Mouse (Mus musculus): Measurements from ENCODE around the gene Tmem117. TPM values are rescaled to one million over a fixed set of nuclear protein-coding genes. Genes with fewer than 3 reads are reported as not detected.
A peak's percentile ranks its signal among the peaks of the same experiment; 100 is the strongest.

Tmem117 gene
- polyA plus RNA-seq, 1 experiment from 2014 or later: 8.6 TPM

DNA sequence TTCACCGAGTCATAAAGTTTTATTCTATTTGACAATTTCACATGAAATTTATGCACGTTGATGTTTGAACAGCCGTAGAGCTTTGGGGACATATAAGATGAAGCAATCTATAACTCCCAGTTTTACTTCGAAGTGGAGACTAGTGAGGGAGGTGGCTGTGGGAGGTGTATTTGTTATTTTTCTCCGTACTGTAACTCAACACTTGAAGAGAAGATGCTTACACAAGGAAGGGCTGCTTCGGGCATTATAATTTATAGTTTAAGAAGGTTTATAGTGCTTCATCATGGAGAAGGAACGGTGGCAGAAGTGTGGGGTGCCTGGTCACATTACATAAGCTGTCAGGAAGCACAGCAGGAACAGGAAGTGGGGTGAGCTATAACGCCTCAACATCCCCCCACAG lies 164.4 kb downstream of the Tmem117 start:
- no peak overlapping the region for H3K27ac ChIP-seq (replicated peaks)
- H3K4me2 ChIP-seq: no peak overlapping the region
- no peak for ATAC-seq (ENCODE audit: low read depth)
- WGBS: 85% methylated on average over 8 of the region's 8 CpGs
- H3K4me3 ChIP-seq: no peak overlapping the region
- no peaks in the 10 kb centered on the region for H3K9me3 ChIP-seq
- no peak overlapping the region for H3K9ac ChIP-seq
- H3K27me3 ChIP-seq: no peaks in the 10 kb centered on the region
- no peaks in the 10 kb centered on the region for H3K36me3 ChIP-seq
- H3K4me1 ChIP-seq (replicated peaks): peaks cover 8% of the 10 kb centered on the region; the same call in 1 of the 2 replicates

- Histone ChIP-seq H3K36me3 (no peaks in the 10 kb centered on the region), H3K4me3 (no peak overlapping the region), H3K4me1 (replicated peaks) (peaks cover 8% of the 10 kb centered on the region; the same call in 1 of the 2 replicates), H3K27ac (replicated peaks) (no peak overlapping the region), H3K27me3 (peaks cover 3% of the 10 kb centered on the region; the same call in 1 of the 2 replicates), H3K9me3 (no peaks in the 10 kb centered on the region), H3K4me2 (no peak overlapping the region), H3K9ac (no peak overlapping the region)
- WGBS: 45% methylated on average over 4 of the region's 4 CpGs
- peak; percentile 43; the same call in 1 of the 2 replicates for ATAC-seq (ENCODE audit: low read depth)
Observed at GRCm38 (mm10) chr15:94795484-94795883, 166.5 kb downstream of the Tmem117 start.

DNA sequence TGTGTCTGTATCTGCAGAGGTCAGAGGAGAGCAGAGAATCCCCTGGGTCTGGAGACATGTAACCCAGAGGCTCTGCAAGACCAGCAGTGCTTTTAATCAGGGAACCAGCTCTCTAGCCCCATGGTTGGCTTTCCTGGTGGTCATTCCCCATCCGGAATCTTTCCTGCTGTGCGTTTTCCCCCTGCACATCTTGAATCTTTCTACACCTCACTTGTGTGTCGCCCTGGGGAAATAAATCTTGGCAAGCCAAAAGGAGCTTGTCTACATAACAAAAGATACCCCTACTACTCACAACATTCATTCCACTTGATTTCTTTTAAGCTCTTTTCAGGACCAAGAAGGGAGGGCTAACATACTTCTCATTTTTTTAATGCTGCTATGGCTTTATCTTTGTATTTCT lies 169.2 kb downstream of the Tmem117 start:
- H3K4me1 ChIP-seq (replicated peaks): peaks cover 12% of the 10 kb centered on the region; the same call in 1 of the 2 replicates
- 11% methylated on average over 3 of the region's 3 CpGs for WGBS
- no peak overlapping the region for H3K27ac ChIP-seq (replicated peaks)

DNA sequence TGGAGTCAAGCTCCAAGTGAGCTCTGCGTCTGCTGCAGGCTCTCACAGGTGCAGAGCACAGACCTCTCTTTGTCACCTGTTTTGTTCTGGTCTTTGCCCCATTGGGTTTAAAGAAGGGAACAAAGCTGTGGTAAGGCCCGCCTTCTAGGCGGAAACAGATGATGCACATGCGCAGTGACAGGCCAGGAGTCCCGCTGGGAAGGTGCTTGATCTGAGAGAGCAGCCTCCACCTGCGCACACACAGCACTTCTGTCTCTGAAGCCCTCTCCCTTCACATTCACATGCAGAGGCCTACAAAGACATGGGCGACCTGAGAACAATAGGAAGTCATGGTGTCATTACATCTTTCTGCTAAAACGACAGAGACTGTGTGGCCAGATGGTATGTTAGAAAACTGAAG lies 172.4 kb downstream of the Tmem117 start:
- 62% methylated on average over 8 of the region's 8 CpGs for WGBS
- H3K27me3 ChIP-seq: peaks cover 3% of the 10 kb centered on the region; the same call in 1 of the 2 replicates
- H3K9ac ChIP-seq: no peak overlapping the region
- no peak overlapping the region for H3K4me3 ChIP-seq
- H3K9me3 ChIP-seq: no peaks in the 10 kb centered on the region
- H3K4me2 ChIP-seq: no peak overlapping the region
- ATAC-seq (ENCODE audit: low read depth): no peak
- H3K4me1 ChIP-seq (replicated peaks): peaks cover 19% of the 10 kb centered on the region
- H3K27ac ChIP-seq (replicated peaks): no peak overlapping the region
- no peaks in the 10 kb centered on the region for H3K36me3 ChIP-seq

More for the DNA sequence above, 169.2 kb downstream of the Tmem117 start:
- H3K9me3 ChIP-seq: no peaks in the 10 kb centered on the region
- H3K9ac ChIP-seq: no peak overlapping the region
- no peaks in the 10 kb centered on the region for H3K36me3 ChIP-seq
- no peak overlapping the region for H3K4me2 ChIP-seq
- peaks cover 3% of the 10 kb centered on the region; the same call in 1 of the 2 replicates for H3K27me3 ChIP-seq
- H3K4me3 ChIP-seq: no peak overlapping the region
- no peak for ATAC-seq (ENCODE audit: low read depth)

- WGBS: 74% methylated on average over 17 of the region's 17 CpGs
- ATAC-seq (ENCODE audit: low read depth): no peak
Observed at GRCm38 (mm10) chr15:94802820-94803219, 173.8 kb downstream of the Tmem117 start.

GRCm38 (mm10) chr15:94803624-94804342 lies 174.8 kb downstream of the Tmem117 start:
- peaks cover 3% of the 10 kb centered on the region; the same call in 1 of the 2 replicates for H3K27me3 ChIP-seq
- 23% methylated on average over 17 of the region's 17 CpGs for WGBS
- peaks cover 19% of the 10 kb centered on the region for H3K4me1 ChIP-seq (replicated peaks)
- peak; percentile 59 for ATAC-seq (ENCODE audit: low read depth)
- H3K4me3 ChIP-seq: no peak overlapping the region
- no peak overlapping the region for H3K4me2 ChIP-seq
- H3K36me3 ChIP-seq: no peaks in the 10 kb centered on the region
- no peak overlapping the region for H3K27ac ChIP-seq (replicated peaks)
- H3K9ac ChIP-seq: no peak overlapping the region
- H3K9me3 ChIP-seq: no peaks in the 10 kb centered on the region

More at GRCm38 (mm10) chr15:94802820-94803219, 173.8 kb downstream of the Tmem117 start:
- Histone ChIP-seq H3K4me1 (replicated peaks) (peaks cover 19% of the 10 kb centered on the region), H3K4me3 (no peak overlapping the region), H3K4me2 (no peak overlapping the region), H3K9me3 (no peaks in the 10 kb centered on the region), H3K36me3 (no peaks in the 10 kb centered on the region), H3K27me3 (peaks cover 3% of the 10 kb centered on the region; the same call in 1 of the 2 replicates), H3K27ac (replicated peaks) (no peak overlapping the region), H3K9ac (no peak overlapping the region)

DNA sequence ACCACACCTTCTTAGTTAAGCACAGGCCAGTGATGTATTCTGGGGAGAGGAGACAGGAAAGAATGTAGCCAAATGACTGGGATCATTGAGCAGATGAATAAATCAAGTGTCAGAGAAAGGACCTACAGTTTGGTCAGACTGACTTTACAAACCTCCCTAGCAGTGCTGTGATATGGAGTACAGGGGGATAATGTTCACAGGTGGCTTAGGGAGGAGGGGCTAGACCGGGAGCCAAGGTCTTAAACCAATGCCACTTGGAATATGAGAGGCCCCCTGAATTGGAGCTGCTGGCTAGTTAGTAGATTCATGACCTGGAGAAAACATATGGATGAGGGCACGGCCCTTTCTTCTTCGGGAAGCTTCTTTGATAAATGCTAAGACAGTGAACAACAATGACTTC lies 177.0 kb downstream of the Tmem117 start:
- Histone ChIP-seq H3K27me3 (no peaks in the 10 kb centered on the region; the same call in 1 of the 2 replicates), H3K36me3 (no peaks in the 10 kb centered on the region), H3K4me3 (no peak overlapping the region), H3K9me3 (no peaks in the 10 kb centered on the region), H3K9ac (no peak overlapping the region), H3K27ac (replicated peaks) (no peak overlapping the region), H3K4me2 (no peak overlapping the region), H3K4me1 (replicated peaks) (peaks cover 19% of the 10 kb centered on the region)
- 88% methylated on average over 3 of the region's 3 CpGs for WGBS
- no peak for ATAC-seq (ENCODE audit: low read depth)

GRCm38 (mm10) chr15:94811550-94811949 lies 182.5 kb downstream of the Tmem117 start:
- Histone ChIP-seq H3K27me3 (no peaks in the 10 kb centered on the region), H3K9me3 (no peaks in the 10 kb centered on the region; the same call in 1 of the 2 replicates), H3K36me3 (no peaks in the 10 kb centered on the region), H3K4me1 (replicated peaks) (peaks cover 11% of the 10 kb centered on the region), H3K27ac (replicated peaks) (no peak overlapping the region), H3K9ac (no peak overlapping the region), H3K4me3 (no peak overlapping the region), H3K4me2 (no peak overlapping the region)
- WGBS: 22% methylated on average over 5 of the region's 5 CpGs
- peak; percentile 47; the same call in 1 of the 2 replicates for ATAC-seq (ENCODE audit: low read depth)

DNA sequence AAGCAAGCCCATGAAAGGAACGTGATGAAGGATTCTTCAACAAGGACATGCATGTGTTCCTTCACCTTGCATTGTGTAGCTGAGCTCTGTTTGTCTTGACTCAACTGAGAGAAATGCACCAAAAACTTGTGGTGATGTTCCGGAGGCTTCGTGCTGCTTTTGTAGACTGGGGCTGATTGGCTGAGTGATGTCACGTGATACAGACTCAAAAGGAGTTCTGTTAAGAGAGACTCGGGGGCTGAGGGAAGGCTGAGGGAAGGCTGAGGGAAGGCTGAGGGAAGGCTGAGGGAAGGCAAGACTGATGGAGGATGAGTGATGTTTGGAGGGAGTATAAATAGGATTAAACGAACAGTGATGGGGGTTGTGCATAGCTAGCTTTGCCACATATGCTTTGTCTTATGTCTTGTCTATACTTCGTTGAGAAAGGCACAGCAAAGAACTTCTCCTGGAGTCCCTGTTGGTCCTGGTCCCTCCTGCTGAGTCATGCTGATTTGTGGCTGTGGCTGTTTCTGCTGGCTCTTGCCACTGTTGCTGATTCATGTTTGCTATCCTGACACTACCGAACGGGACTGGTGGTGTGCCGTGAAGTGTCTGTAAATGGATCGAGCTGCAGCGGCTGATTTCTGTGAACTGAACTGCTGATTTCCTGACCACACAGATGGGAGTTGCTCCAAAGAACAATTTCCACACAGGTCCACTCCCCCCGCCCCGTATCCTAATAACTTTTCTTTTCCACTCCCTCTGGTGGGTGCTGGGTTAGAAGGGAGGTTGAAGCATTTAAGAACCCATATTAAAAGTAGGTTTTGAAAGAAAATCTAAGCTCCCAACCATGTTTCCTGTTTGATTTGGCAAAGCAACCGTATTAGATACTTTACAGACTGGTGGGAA lies 185.4 kb downstream of the Tmem117 start:
- H3K27me3 ChIP-seq: no peaks in the 10 kb centered on the region
- no peak overlapping the region for H3K9ac ChIP-seq
- H3K4me2 ChIP-seq: no peak overlapping the region
- H3K4me3 ChIP-seq: no peak overlapping the region
- no peak overlapping the region for H3K27ac ChIP-seq (replicated peaks)
- peaks cover 11% of the 10 kb centered on the region for H3K4me1 ChIP-seq (replicated peaks)
- ATAC-seq (ENCODE audit: low read depth): no peak
- WGBS: 80% methylated on average over 15 of the region's 15 CpGs
- no peaks in the 10 kb centered on the region for H3K36me3 ChIP-seq
- no peaks in the 10 kb centered on the region; the same call in 1 of the 2 replicates for H3K9me3 ChIP-seq

DNA sequence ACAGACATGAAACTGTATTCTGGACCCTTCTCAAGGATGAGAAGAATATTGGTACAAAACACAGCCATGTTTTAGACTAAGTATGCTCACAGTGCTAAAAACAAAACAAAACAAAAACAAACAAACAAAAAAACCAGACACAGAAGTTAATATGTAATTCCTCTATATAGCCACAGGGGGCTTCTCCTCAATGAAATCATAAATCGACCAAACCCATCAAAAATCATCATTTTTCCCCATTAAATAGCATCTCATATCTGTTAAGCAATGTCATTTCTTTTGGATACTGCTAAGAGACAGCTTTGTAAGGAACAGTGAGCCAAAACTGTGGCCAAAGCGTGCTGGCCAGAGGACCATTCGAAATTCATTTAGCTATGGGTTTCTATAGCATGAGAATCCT lies 206.6 kb downstream of the Tmem117 start:
- Histone ChIP-seq H3K36me3 (no peaks in the 10 kb centered on the region), H3K9me3 (no peaks in the 10 kb centered on the region), H3K27me3 (no peaks in the 10 kb centered on the region), H3K27ac (replicated peaks) (no peak overlapping the region), H3K4me1 (replicated peaks) (peaks cover 3% of the 10 kb centered on the region; the same call in 1 of the 2 replicates), H3K9ac (no peak overlapping the region), H3K4me2 (no peak overlapping the region), H3K4me3 (no peak overlapping the region)
- 87% methylated on average over 3 of the region's 3 CpGs for WGBS
- no peak for ATAC-seq (ENCODE audit: low read depth)

DNA sequence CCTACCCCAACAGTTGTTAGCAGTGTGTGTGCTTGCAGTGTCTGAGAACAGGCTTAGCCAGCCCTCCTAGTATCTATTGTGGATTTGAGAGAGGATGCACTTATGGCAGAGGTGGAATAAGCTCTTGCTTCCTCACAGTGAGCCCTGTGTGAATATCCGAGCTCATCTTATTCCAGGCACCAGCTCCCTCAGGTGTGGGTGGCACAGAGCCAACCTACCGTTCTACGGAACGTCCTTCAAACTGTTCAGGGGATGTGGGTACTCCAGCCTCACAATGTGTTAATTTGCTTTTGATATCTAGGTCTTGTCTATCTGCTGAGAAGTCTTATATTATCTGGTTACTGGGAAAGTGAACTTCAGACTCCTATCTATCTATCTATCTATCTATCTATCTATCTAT lies 209.6 kb downstream of the Tmem117 start:
- H3K27me3 ChIP-seq: no peaks in the 10 kb centered on the region

GRCm38 (mm10) chr15:94847501-94847900 lies 218.5 kb downstream of the Tmem117 start:
- no peaks in the 10 kb centered on the region for H3K4me1 ChIP-seq (replicated peaks)
- no peak overlapping the region for H3K9ac ChIP-seq
- no peaks in the 10 kb centered on the region for H3K36me3 ChIP-seq
- no peak overlapping the region for H3K27ac ChIP-seq (replicated peaks)
- WGBS: 80% methylated on average over 2 of the region's 2 CpGs
- no peak overlapping the region for H3K4me2 ChIP-seq
- H3K9me3 ChIP-seq: 0 out of 2 replicates have a peak, but pooled peaks cover 2% of the 10 kb centered on the region
- no peak for ATAC-seq (ENCODE audit: low read depth)
- H3K4me3 ChIP-seq: no peak overlapping the region
- H3K27me3 ChIP-seq: no peaks in the 10 kb centered on the region

More for the DNA sequence above, 209.6 kb downstream of the Tmem117 start:
- Histone ChIP-seq H3K27ac (replicated peaks) (no peak overlapping the region), H3K36me3 (no peaks in the 10 kb centered on the region), H3K9ac (no peak overlapping the region), H3K9me3 (no peaks in the 10 kb centered on the region), H3K4me2 (no peak overlapping the region), H3K4me3 (no peak overlapping the region), H3K4me1 (replicated peaks) (peaks cover 3% of the 10 kb centered on the region; the same call in 1 of the 2 replicates)
- ATAC-seq (ENCODE audit: low read depth): no peak
- WGBS: 73% methylated on average over 4 of the region's 4 CpGs

Data from neural tube, embryonic 13.5 days (tissue).